Comparison of ENCODE assay signal across 11 mouse cellular contexts in genomic region chr5:39212550-39212949, GRCm38 (mm10).
DNase-seq lines count a peak whose midpoint lies in the region; ATAC-seq lines count a peak whose summit lies in the region.
"Had no signal": no experiment of that assay in that cellular context is flagged by ENCODE, and none has a peak within 500 bp of the region (broad histone marks: within the 10 kb centered on the region; RNA-seq: fewer than 3 reads in every experiment).

No protein-coding gene starts in this region.

- peak; percentile 12 to 29 for DNase-seq in layer of hippocampus, adult 8-10 months (ENCODE audit: low spot score in 2 of 2)
- DNase-seq in telencephalon, adult 2 months (ENCODE audit: low read depth, low spot score): peak; percentile 61
- DNase-seq in kidney, postnatal 10 days: no peak
- no peak for DNase-seq in spleen, postnatal 36 days (ENCODE audit: low spot score in 2 of 2)
- DNase-seq: heart, postnatal 14 days; kidney, adult 18-20 months; thymus, postnatal 4 days had no signal

- H3K27ac ChIP-seq in midbrain, embryonic 12.5 days (replicated peaks): no peak overlapping the region
- no peak overlapping the region for H3K27ac ChIP-seq in midbrain, embryonic 15.5 days
- no peak overlapping the region for H3K27ac ChIP-seq in forebrain, embryonic 16.5 days (ENCODE audit: low read length)

- no peaks in the 10 kb centered on the region for H3K36me3 ChIP-seq in midbrain, embryonic 12.5 days
- no peaks in the 10 kb centered on the region for H3K36me3 ChIP-seq in midbrain, embryonic 15.5 days (replicated peaks)
- no peaks in the 10 kb centered on the region for H3K36me3 ChIP-seq in forebrain, embryonic 16.5 days (ENCODE audit: control insufficient read depth, insufficient read depth)

- H3K4me1 ChIP-seq in midbrain, embryonic 12.5 days: peaks cover 4% of the 10 kb centered on the region; the same call in 1 of the 2 replicates
- no peaks in the 10 kb centered on the region for H3K4me1 ChIP-seq in midbrain, embryonic 15.5 days
- 0 out of 2 replicates have a peak, but pooled peaks cover 4% of the 10 kb centered on the region for H3K4me1 ChIP-seq in forebrain, embryonic 16.5 days (replicated peaks; ENCODE audit: control insufficient read depth, insufficient read depth, low read length)

- no peak overlapping the region for H3K4me3 ChIP-seq in midbrain, embryonic 12.5 days
- H3K4me3 ChIP-seq in midbrain, embryonic 15.5 days: no peak overlapping the region
- no peak overlapping the region for H3K4me3 ChIP-seq in forebrain, embryonic 16.5 days (replicated peaks; ENCODE audit: low read length)

- ATAC-seq in midbrain, embryonic 12.5 days (ENCODE audit: low FRiP score, low read depth): peak; percentile 60; the same call in 1 of the 2 replicates
- no peak; the same call in 1 of the 2 replicates for ATAC-seq in midbrain, embryonic 15.5 days (replicated peaks)
- ATAC-seq in forebrain, embryonic 16.5 days: peak; percentile 57; the same call in 1 of the 2 replicates
- ATAC-seq: Patski had no signal

- H3K27me3 ChIP-seq in midbrain, embryonic 12.5 days: no peaks in the 10 kb centered on the region
- no peaks in the 10 kb centered on the region for H3K27me3 ChIP-seq in midbrain, embryonic 15.5 days (replicated peaks)
- no peaks in the 10 kb centered on the region for H3K27me3 ChIP-seq in forebrain, embryonic 16.5 days (replicated peaks; ENCODE audit: control insufficient read depth, insufficient read depth, low read length)
- H3K27me3 ChIP-seq: Patski had no signal

- no peaks in the 10 kb centered on the region for H3K9me3 ChIP-seq in midbrain, embryonic 12.5 days
- no peaks in the 10 kb centered on the region for H3K9me3 ChIP-seq in midbrain, embryonic 15.5 days
- no peaks in the 10 kb centered on the region for H3K9me3 ChIP-seq in forebrain, embryonic 16.5 days (ENCODE audit: control insufficient read depth, low read length)

- H3K4me2 ChIP-seq in midbrain, embryonic 12.5 days (replicated peaks): no peak overlapping the region
- H3K4me2 ChIP-seq in midbrain, embryonic 15.5 days: no peak overlapping the region
- no peak overlapping the region for H3K4me2 ChIP-seq in forebrain, embryonic 16.5 days (ENCODE audit: low read length)

- no peak overlapping the region for H3K9ac ChIP-seq in midbrain, embryonic 12.5 days (replicated peaks)
- no peak overlapping the region for H3K9ac ChIP-seq in midbrain, embryonic 15.5 days
- H3K9ac ChIP-seq in forebrain, embryonic 16.5 days (replicated peaks; ENCODE audit: low read depth, low read length): no peak overlapping the region

Comparison
In these comparisons a context has a peak if more than half of its experiments do, and no peak if none do; other contexts are left out.
1. DNase-seq: peak in layer of hippocampus, adult 8-10 months (2 of 2) and telencephalon, adult 2 months (single experiment); none in kidney, postnatal 10 days (single experiment) and spleen, postnatal 36 days (0 of 2).